Mouse (Mus musculus): ENCODE results near the gene Atf7. TPM values are rescaled to one million over a fixed set of nuclear protein-coding genes. Genes with fewer than 3 reads are reported as not detected.

Atf7 gene
- polyA plus RNA-seq, 1 experiment from 2014 or later = 25.1 TPM

- WGBS = 93% methylated on average over 7 of the region's 7 CpGs
- no peaks in the 10 kb centered on the region for H3K4me1 ChIP-seq
- H3K9me3 ChIP-seq = no peaks in the 10 kb centered on the region
- H3K36me3 ChIP-seq = peaks cover 74% of the 10 kb centered on the region
- H3K27ac ChIP-seq (replicated peaks) = no peak overlapping the region
- no peak overlapping the region for H3K4me3 ChIP-seq
- no peak for ATAC-seq (replicated peaks)
- no peak overlapping the region for H3K4me2 ChIP-seq (replicated peaks)
- H3K9ac ChIP-seq (replicated peaks) = no peak overlapping the region
- no peaks in the 10 kb centered on the region for H3K27me3 ChIP-seq
These were observed 91.3 kb downstream of the Atf7 start for GRCm38 (mm10) chr15:102533926-102534325.

- WGBS = 74% methylated on average over 3 of the region's 3 CpGs
- Histone ChIP-seq H3K36me3 (peaks cover 81% of the 10 kb centered on the region), H3K4me2 (replicated peaks) (no peak overlapping the region), H3K4me1 (no peaks in the 10 kb centered on the region), H3K4me3 (no peak overlapping the region), H3K9ac (replicated peaks) (no peak overlapping the region), H3K9me3 (no peaks in the 10 kb centered on the region), H3K27me3 (no peaks in the 10 kb centered on the region), H3K27ac (replicated peaks) (peak overlapping the region; percentile 61)
- no peak for ATAC-seq (replicated peaks)
These were observed 93.0 kb downstream of the Atf7 start for GRCm38 (mm10) chr15:102532106-102532900.

- no peaks in the 10 kb centered on the region for H3K27me3 ChIP-seq
- H3K4me3 ChIP-seq = no peak overlapping the region
- H3K36me3 ChIP-seq = peaks cover 77% of the 10 kb centered on the region
- H3K4me1 ChIP-seq = no peaks in the 10 kb centered on the region
- 94% methylated on average over 4 of the region's 4 CpGs for whole genome bisulfite sequencing
- H3K4me2 ChIP-seq (replicated peaks) = no peak overlapping the region
- no peaks in the 10 kb centered on the region for H3K9me3 ChIP-seq
- no peak overlapping the region for H3K9ac ChIP-seq (replicated peaks)
- no peak for ATAC-seq (replicated peaks)
- peak overlapping the region; percentile 61; the same call in 1 of the 2 replicates for H3K27ac ChIP-seq (replicated peaks)
These were observed 93.7 kb downstream of the Atf7 start for GRCm38 (mm10) chr15:102531586-102531985.

GRCm38 (mm10) chr15:102530566-102530965, 94.7 kb downstream of the Atf7 start:
- H3K4me2 ChIP-seq (replicated peaks) = no peak overlapping the region
- no peaks in the 10 kb centered on the region for H3K4me1 ChIP-seq
- ATAC-seq (replicated peaks) = no peak
- 86% methylated on average over 4 of the region's 4 CpGs for WGBS
- no peaks in the 10 kb centered on the region for H3K27me3 ChIP-seq
- peaks cover 67% of the 10 kb centered on the region for H3K36me3 ChIP-seq
- no peak overlapping the region for H3K9ac ChIP-seq (replicated peaks)
- no peak overlapping the region for H3K4me3 ChIP-seq
- no peaks in the 10 kb centered on the region for H3K9me3 ChIP-seq
- H3K27ac ChIP-seq (replicated peaks) = no peak overlapping the region

- Histone ChIP-seq H3K9me3 (no peaks in the 10 kb centered on the region), H3K36me3 (peaks cover 65% of the 10 kb centered on the region)
- WGBS = 95% methylated on average over 1 of the region's 1 CpGs
These were observed 96.9 kb downstream of the Atf7 start for GRCm38 (mm10) chr15:102528396-102528795.

GRCm38 (mm10) chr15:102527936-102528335, 97.3 kb downstream of the Atf7 start:
- 82% methylated on average over 3 of the region's 3 CpGs for WGBS
- H3K36me3 ChIP-seq = peaks cover 60% of the 10 kb centered on the region

More at GRCm38 (mm10) chr15:102528396-102528795, 96.9 kb downstream of the Atf7 start:
- H3K9ac ChIP-seq (replicated peaks) = no peak overlapping the region
- no peak for ATAC-seq (replicated peaks)
- no peaks in the 10 kb centered on the region for H3K4me1 ChIP-seq
- H3K4me2 ChIP-seq (replicated peaks) = no peak overlapping the region
- H3K27ac ChIP-seq (replicated peaks) = no peak overlapping the region
- no peaks in the 10 kb centered on the region for H3K27me3 ChIP-seq
- no peak overlapping the region for H3K4me3 ChIP-seq

GRCm38 (mm10) chr15:102526111-102527002, 98.9 kb downstream of the Atf7 start:
- H3K9ac ChIP-seq (replicated peaks) = no peak overlapping the region
- no peak overlapping the region for H3K4me3 ChIP-seq
- no peaks in the 10 kb centered on the region for H3K9me3 ChIP-seq
- 81% methylated on average over 6 of the region's 6 CpGs for WGBS
- no peak for ATAC-seq (replicated peaks)
- no peaks in the 10 kb centered on the region for H3K4me1 ChIP-seq
- H3K27me3 ChIP-seq = no peaks in the 10 kb centered on the region
- no peak overlapping the region for H3K4me2 ChIP-seq (replicated peaks)
- no peak overlapping the region for H3K27ac ChIP-seq (replicated peaks)
- H3K36me3 ChIP-seq = peaks cover 64% of the 10 kb centered on the region

More at GRCm38 (mm10) chr15:102527936-102528335, 97.3 kb downstream of the Atf7 start:
- no peak for ATAC-seq (replicated peaks)
- Histone ChIP-seq H3K4me1 (no peaks in the 10 kb centered on the region), H3K9ac (replicated peaks) (no peak overlapping the region), H3K27me3 (no peaks in the 10 kb centered on the region), H3K9me3 (no peaks in the 10 kb centered on the region), H3K27ac (replicated peaks) (no peak overlapping the region), H3K4me3 (no peak overlapping the region), H3K4me2 (replicated peaks) (no peak overlapping the region)

GRCm38 (mm10) chr15:102524892-102525485, 100.3 kb downstream of the Atf7 start, which contains the start of gene Npff:
TSS of gene Npff (minus strand) at chr15:102524942.
- Histone ChIP-seq H3K9ac (replicated peaks) (no peak within 1 kb of the TSS), H3K4me2 (replicated peaks) (no peak within 1 kb of the TSS), H3K4me3 (no peak within 1 kb of the TSS), H3K27ac (replicated peaks) (0 out of 2 replicates have a peak within 1 kb of the TSS, but pooled peaks have one; percentile 29), H3K27me3 (no peaks in the 10 kb centered on the region), H3K9me3 (no peaks in the 10 kb centered on the region), H3K4me1 (peaks cover 2% of the 10 kb centered on the region; the same call in 1 of the 2 replicates), H3K36me3 (peaks cover 59% of the 10 kb centered on the region)
- ATAC-seq (replicated peaks) = peak; percentile 34
- WGBS = 5% methylated on average over 3 of the region's 3 CpGs

GRCm38 (mm10) chr15:102521480-102521879, 103.8 kb downstream of the Atf7 start:
- peaks cover 30% of the 10 kb centered on the region for H3K36me3 ChIP-seq
- 80% methylated on average over 4 of the region's 4 CpGs for whole genome bisulfite sequencing
- no peaks in the 10 kb centered on the region for H3K27me3 ChIP-seq
- no peak overlapping the region for H3K9ac ChIP-seq (replicated peaks)
- no peak for ATAC-seq (replicated peaks)
- no peak overlapping the region for H3K4me2 ChIP-seq (replicated peaks)
- H3K27ac ChIP-seq (replicated peaks) = no peak overlapping the region
- H3K4me1 ChIP-seq = peaks cover 12% of the 10 kb centered on the region
- H3K4me3 ChIP-seq = no peak overlapping the region
- no peaks in the 10 kb centered on the region for H3K9me3 ChIP-seq

- Histone ChIP-seq H3K27me3 (no peaks in the 10 kb centered on the region), H3K9ac (replicated peaks) (no peak overlapping the region), H3K27ac (replicated peaks) (no peak overlapping the region), H3K4me1 (peaks cover 21% of the 10 kb centered on the region), H3K4me2 (replicated peaks) (no peak overlapping the region), H3K4me3 (no peak overlapping the region), H3K9me3 (no peaks in the 10 kb centered on the region), H3K36me3 (peaks cover 30% of the 10 kb centered on the region)
- ATAC-seq (replicated peaks) = no peak
- 89% methylated on average over 4 of the region's 4 CpGs for WGBS
These were observed 104.8 kb downstream of the Atf7 start for GRCm38 (mm10) chr15:102520416-102520815.

GRCm38 (mm10) chr15:102519211-102520141, 105.8 kb downstream of the Atf7 start:
- WGBS = 69% methylated on average over 17 of the region's 17 CpGs
- Histone ChIP-seq H3K4me2 (replicated peaks) (peak overlapping the region; percentile 85), H3K4me1 (peaks cover 30% of the 10 kb centered on the region), H3K27ac (replicated peaks) (peak overlapping the region; percentile 100), H3K9me3 (no peaks in the 10 kb centered on the region), H3K9ac (replicated peaks) (peak overlapping the region; percentile 88), H3K27me3 (no peaks in the 10 kb centered on the region), H3K36me3 (peaks cover 30% of the 10 kb centered on the region), H3K4me3 (peak overlapping the region; percentile 76)
- ATAC-seq (replicated peaks) = no peak

Data from forebrain, embryonic 15.5 days (tissue).